Mouse (Mus musculus) c-Kit-positive CD71-negative TER-119-negative erythroid progenitor cells, embryonic 14.5 days (primary cell): ENCODE measurements around the gene Gm20823.
"Not testable (repeated sequence)": the region's sequence is repeated elsewhere in the genome, so short reads cannot be mapped to it uniquely, and the experiment has no call there.

Experiments
- DNase-seq: peaks from one replicate; pipeline ENCODE4 v3.0.0-alpha.2; 2013; ENCODE audit warnings: low read depth

The Gm20823 gene

GRCm38 (mm10) chrY:62464745-62465144, at the start of gene Gm20823:
TSS of gene Gm20823 (minus strand) at chrY:62464845.
- DNase-seq = not testable (repeated sequence)
